ENCODE assay signal across 15 mouse cellular contexts in genomic region chr10:101681914-101682313, GRCm38 (mm10). TPM values are rescaled to one million over a fixed set of nuclear protein-coding genes. Genes with fewer than 3 reads are reported as not detected.
DNase-seq lines count a peak whose midpoint lies in the region; ATAC-seq and TF ChIP-seq lines count a peak whose summit lies in the region.
"Had no signal": no experiment of that assay in that cellular context is flagged by ENCODE, and none has a peak within 500 bp of the region (broad histone marks: within the 10 kb centered on the region; RNA-seq: fewer than 3 reads in every experiment).

No protein-coding gene starts in this region.

- H3K36me3 ChIP-seq in hindbrain, embryonic 13.5 days = no peaks in the 10 kb centered on the region
- H3K36me3 ChIP-seq in hindbrain, embryonic 11.5 days (ENCODE audit: control insufficient read depth, insufficient read depth, low read length) = no peaks in the 10 kb centered on the region
- no peaks in the 10 kb centered on the region for H3K36me3 ChIP-seq in ES-E14 (ENCODE audit: control insufficient read depth, insufficient read depth, low read length, poor library complexity, severe bottlenecking)
- H3K36me3 ChIP-seq in forebrain, embryonic 16.5 days (ENCODE audit: control insufficient read depth, insufficient read depth) = no peaks in the 10 kb centered on the region
- H3K36me3 ChIP-seq in midbrain, postnatal 0 days (ENCODE audit: insufficient read depth, low read length) = no peaks in the 10 kb centered on the region
- H3K36me3 ChIP-seq in heart, embryonic 10.5 days = no peaks in the 10 kb centered on the region
- H3K36me3 ChIP-seq: limb, embryonic 13.5 days; liver, embryonic 15.5 days had no signal

- no peaks in the 10 kb centered on the region for H3K9me3 ChIP-seq in hindbrain, embryonic 13.5 days
- H3K9me3 ChIP-seq in hindbrain, embryonic 11.5 days (ENCODE audit: control insufficient read depth, low read length) = no peaks in the 10 kb centered on the region
- H3K9me3 ChIP-seq in ES-E14 (ENCODE audit: control insufficient read depth, insufficient read depth, low read depth, low read length) = no peaks in the 10 kb centered on the region
- no peaks in the 10 kb centered on the region for H3K9me3 ChIP-seq in forebrain, embryonic 16.5 days (ENCODE audit: control insufficient read depth, low read length)
- no peaks in the 10 kb centered on the region for H3K9me3 ChIP-seq in midbrain, postnatal 0 days (ENCODE audit: low read length)
- H3K9me3 ChIP-seq in heart, embryonic 10.5 days = no peaks in the 10 kb centered on the region
- H3K9me3 ChIP-seq: limb, embryonic 13.5 days; liver, embryonic 15.5 days had no signal

- no peaks in the 10 kb centered on the region for H3K27me3 ChIP-seq in hindbrain, embryonic 13.5 days
- H3K27me3 ChIP-seq in hindbrain, embryonic 11.5 days (ENCODE audit: control insufficient read depth, insufficient read depth, low read length) = no peaks in the 10 kb centered on the region
- no peaks in the 10 kb centered on the region for H3K27me3 ChIP-seq in forebrain, embryonic 16.5 days (replicated peaks; ENCODE audit: control insufficient read depth, insufficient read depth, low read length)
- no peaks in the 10 kb centered on the region for H3K27me3 ChIP-seq in midbrain, postnatal 0 days (ENCODE audit: insufficient read depth, low read length)
- no peaks in the 10 kb centered on the region for H3K27me3 ChIP-seq in heart, embryonic 10.5 days (ENCODE audit: insufficient read depth, poor library complexity, severe bottlenecking)
- H3K27me3 ChIP-seq: limb, embryonic 13.5 days; liver, embryonic 15.5 days had no signal

- WGBS in hindbrain, embryonic 13.5 days = 50% methylated on average over 5 of the region's 5 CpGs
- WGBS in hindbrain, embryonic 11.5 days = 81% methylated on average over 5 of the region's 5 CpGs
- 33% methylated on average over 5 of the region's 5 CpGs for WGBS in forebrain, embryonic 16.5 days
- WGBS in midbrain, postnatal 0 days = 30% methylated on average over 5 of the region's 5 CpGs
- WGBS in heart, embryonic 10.5 days = 84% methylated on average over 5 of the region's 5 CpGs

- peak overlapping the region; percentile 74 for H3K27ac ChIP-seq in hindbrain, embryonic 13.5 days
- H3K27ac ChIP-seq in hindbrain, embryonic 11.5 days (ENCODE audit: low read depth, low read length) = no peak overlapping the region
- no peak overlapping the region for H3K27ac ChIP-seq in ES-E14 (ENCODE audit: insufficient read depth, low read depth, low read length, poor library complexity, severe bottlenecking)
- H3K27ac ChIP-seq in forebrain, embryonic 16.5 days (ENCODE audit: low read length) = peak overlapping the region; percentile 82
- peak overlapping the region; percentile 65 for H3K27ac ChIP-seq in midbrain, postnatal 0 days (ENCODE audit: low read depth, low read length)
- H3K27ac ChIP-seq in heart, embryonic 10.5 days = no peak overlapping the region
- H3K27ac ChIP-seq: limb, embryonic 13.5 days; liver, embryonic 15.5 days had no signal

- peak overlapping the region; percentile 26 for H3K4me3 ChIP-seq in hindbrain, embryonic 13.5 days
- no peak overlapping the region for H3K4me3 ChIP-seq in hindbrain, embryonic 11.5 days (ENCODE audit: low read depth, low read length)
- no peak overlapping the region for H3K4me3 ChIP-seq in ES-E14 (ENCODE audit: insufficient read depth in 1 of 2, low read depth in 1 of 2, low read length in 2 of 2, poor library complexity in 1 of 2, severe bottlenecking in 1 of 2)
- H3K4me3 ChIP-seq in forebrain, embryonic 16.5 days (replicated peaks; ENCODE audit: low read length) = peak overlapping the region; percentile 35
- H3K4me3 ChIP-seq in midbrain, postnatal 0 days (ENCODE audit: low read depth, low read length) = peak overlapping the region; percentile 40
- H3K4me3 ChIP-seq in heart, embryonic 10.5 days = no peak overlapping the region
- H3K4me3 ChIP-seq: limb, embryonic 13.5 days; liver, embryonic 15.5 days had no signal

- 0 out of 2 replicates have a peak overlapping the region, but pooled peaks have one; percentile 43 for H3K9ac ChIP-seq in hindbrain, embryonic 13.5 days
- H3K9ac ChIP-seq in hindbrain, embryonic 11.5 days (ENCODE audit: low read depth, low read length) = no peak overlapping the region
- no peak overlapping the region for H3K9ac ChIP-seq in ES-E14 (ENCODE audit: insufficient read depth, low read depth, low read length, poor library complexity, severe bottlenecking)
- peak overlapping the region; percentile 45 for H3K9ac ChIP-seq in forebrain, embryonic 16.5 days (replicated peaks; ENCODE audit: low read depth, low read length)
- peak overlapping the region; percentile 63 for H3K9ac ChIP-seq in midbrain, postnatal 0 days (replicated peaks; ENCODE audit: low read length, poor library complexity, severe bottlenecking)
- H3K9ac ChIP-seq: limb, embryonic 13.5 days; liver, embryonic 15.5 days had no signal

- TF ChIP-seq CTCF in midbrain, postnatal 0 days (IDR thresholded peaks at IDR 0.05) = no peak

- peak; percentile 28; the same call in 1 of the 2 replicates for ATAC-seq in hindbrain, embryonic 13.5 days (ENCODE audit: low FRiP score)
- ATAC-seq in hindbrain, embryonic 11.5 days (ENCODE audit: low FRiP score) = no peak
- 0 out of 2 replicates have a peak, but pooled peaks have one; percentile 23 for ATAC-seq in forebrain, embryonic 16.5 days
- no peak for ATAC-seq in midbrain, postnatal 0 days (ENCODE audit: low FRiP score)

- no peak for DNase-seq in hindbrain, embryonic 11.5 days (ENCODE audit: low spot score)
- no peak for DNase-seq in ES-E14 (ENCODE audit: low read depth, low spot score)
- peak; percentile 1 for DNase-seq in midbrain, postnatal 0 days (ENCODE audit: low spot score)
- DNase-seq in adipocyte (ENCODE audit: low spot score) = no peak
- no peak for DNase-seq in heart, embryonic 10.5 days (ENCODE audit: low spot score)
- DNase-seq: adrenal gland, postnatal 10 days; gastrocnemius, postnatal 36 days; heart, postnatal 36 days; kidney, adult 2 months; kidney, postnatal 36 days had no signal

- H3K4me1 ChIP-seq in hindbrain, embryonic 13.5 days (replicated peaks) = no peaks in the 10 kb centered on the region
- no peaks in the 10 kb centered on the region for H3K4me1 ChIP-seq in hindbrain, embryonic 11.5 days (replicated peaks; ENCODE audit: control insufficient read depth, insufficient read depth, low read length)
- no peaks in the 10 kb centered on the region for H3K4me1 ChIP-seq in ES-E14 (ENCODE audit: control insufficient read depth in 2 of 2, insufficient read depth in 2 of 2, low read length in 2 of 2, poor library complexity in 1 of 2)
- peaks cover 2% of the 10 kb centered on the region; the same call in 1 of the 2 replicates for H3K4me1 ChIP-seq in forebrain, embryonic 16.5 days (replicated peaks; ENCODE audit: control insufficient read depth, insufficient read depth, low read length)
- H3K4me1 ChIP-seq in midbrain, postnatal 0 days (ENCODE audit: insufficient read depth, low read length) = no peaks in the 10 kb centered on the region
- no peaks in the 10 kb centered on the region for H3K4me1 ChIP-seq in heart, embryonic 10.5 days
- H3K4me1 ChIP-seq: limb, embryonic 13.5 days; liver, embryonic 15.5 days had no signal

- in situ Hi-C loops in ES-E14 (cut with MboI; ENCODE audit: low sequenced_read_pairs in 2 of 2, unreplicated experiment in 2 of 2) = no loop called here

- peak overlapping the region; percentile 40 for H3K4me2 ChIP-seq in hindbrain, embryonic 13.5 days
- no peak overlapping the region for H3K4me2 ChIP-seq in hindbrain, embryonic 11.5 days (replicated peaks; ENCODE audit: low read depth, low read length)
- H3K4me2 ChIP-seq in forebrain, embryonic 16.5 days (ENCODE audit: low read length) = peak overlapping the region; percentile 34
- H3K4me2 ChIP-seq in midbrain, postnatal 0 days (ENCODE audit: low read depth, low read length, poor library complexity, severe bottlenecking) = peak overlapping the region; percentile 28
- H3K4me2 ChIP-seq: heart, embryonic 11.5 days; limb, embryonic 13.5 days; liver, embryonic 15.5 days had no signal

TF ChIP-seq in ES-E14, 5 proteins besides CTCF, POLR2A, EP300 and RAD21:
- TF ChIP-seq MAFK (IDR thresholded peaks at IDR 0.05; ENCODE audit: insufficient read depth, low read depth, low read length) (peak; percentile 91), CHD2 (IDR thresholded peaks at IDR 0.05; ENCODE audit: low read depth, low read length) (no peak)
TF ChIP-seq in ES-E14: peak in this region for 1.

RNA-seq across cellular contexts. Expression of gene Mgat4c, which starts 0.6 kb away (rescaled TPM):
- polyA plus RNA-seq in hindbrain, embryonic 13.5 days (2015; fragmentation: Nextera tagmentation; extraction: Ambion mirVana) = 40.0 and 41.1 TPM in 2 replicates
- 5.9 and 9.5 TPM in 2 replicates for polyA plus RNA-seq in hindbrain, embryonic 11.5 days (2014; fragmentation: Nextera tagmentation; extraction: Ambion mirVana)
- total RNA-seq in ES-E14 (2012; rRNA removed) = 0.37 and 1.2 TPM in 2 replicates
- 17.3 and 24.7 TPM in 2 replicates for polyA plus RNA-seq in forebrain, embryonic 16.5 days (2015; fragmentation: Nextera tagmentation; extraction: Ambion mirVana)
- total RNA-seq in midbrain, postnatal 0 days (2014; rRNA removed) = 50.3 and 64.1 TPM in 2 replicates
- 64.9 and 81.8 TPM in 2 replicates for polyA plus RNA-seq in midbrain, postnatal 0 days (2015; fragmentation: Nextera tagmentation; extraction: Ambion mirVana)
- polyA plus RNA-seq in heart, embryonic 10.5 days (2016; fragmentation: Nextera tagmentation; extraction: Ambion mirVana) = 0.05 TPM in 1 of 2 replicates, not detected in the other
- total RNA-seq: gastrocnemius, postnatal 36 days; heart, postnatal 36 days had no signal
- polyA plus RNA-seq: heart, embryonic 11.5 days; liver, embryonic 15.5 days had no signal

Comparison
In these comparisons a context has a peak if more than half of its experiments do, and no peak if none do; other contexts are left out.
1. ATAC-seq: peak in hindbrain, embryonic 13.5 days (single experiment) and forebrain, embryonic 16.5 days (single experiment); none in hindbrain, embryonic 11.5 days (single experiment) and midbrain, postnatal 0 days (single experiment).
2. H3K27ac ChIP-seq: peak in hindbrain, embryonic 13.5 days (single experiment), forebrain, embryonic 16.5 days (single experiment) and midbrain, postnatal 0 days (single experiment); none in hindbrain, embryonic 11.5 days (single experiment), ES-E14 (single experiment) and heart, embryonic 10.5 days (single experiment).
3. H3K4me3 ChIP-seq: peak in hindbrain, embryonic 13.5 days (single experiment), forebrain, embryonic 16.5 days (single experiment) and midbrain, postnatal 0 days (single experiment); none in hindbrain, embryonic 11.5 days (single experiment), ES-E14 (0 of 2) and heart, embryonic 10.5 days (single experiment).
4. H3K9ac ChIP-seq: peak in hindbrain, embryonic 13.5 days (single experiment), forebrain, embryonic 16.5 days (single experiment) and midbrain, postnatal 0 days (single experiment); none in hindbrain, embryonic 11.5 days (single experiment) and ES-E14 (single experiment).